Mouse (Mus musculus) intestine, embryonic 15.5 days (tissue): ENCODE data around the gene Prss48. TPM values are rescaled to one million over a fixed set of nuclear protein-coding genes. Genes with fewer than 3 reads are reported as not detected.

Source experiments
- ATAC-seq: fragments of 200-750 bp; cut with Nextera tagmentation; 2 replicates; pipeline ENCODE4 v1.8.0; 2017; ENCODE audit warnings: moderate TSS enrichment, moderate library complexity
- H3K27ac ChIP-seq: fragments of 300-500 bp; sonication (generic); 2 replicates; pipeline ENCODE4 v1.5.1; 2015; ENCODE audit warnings: mild to moderate bottlenecking, inconsistent platforms
- H3K27me3 ChIP-seq: fragments of 300-500 bp; sonication (generic); replicated peaks from 2 replicates; pipeline ENCODE4 v1.6.1; 2015; ENCODE audit warnings: inconsistent platforms
- H3K36me3 ChIP-seq: fragments of 300-500 bp; sonication (generic); 2 replicates; pipeline ENCODE4 v1.6.1; 2015; ENCODE audit warnings: inconsistent platforms
- H3K4me1 ChIP-seq: fragments of 300-500 bp; sonication (generic); replicated peaks from 2 replicates; pipeline ENCODE4 v1.6.1; 2015; ENCODE audit warnings: inconsistent platforms
- H3K4me2 ChIP-seq: fragments of 300-500 bp; sonication (generic); replicated peaks from 2 replicates; pipeline ENCODE4 v1.6.1; 2015; ENCODE audit warnings: mild to moderate bottlenecking, inconsistent platforms
- H3K4me3 ChIP-seq: fragments of 300-500 bp; sonication (generic); replicated peaks from 2 replicates; pipeline ENCODE4 v1.5.1; 2015; ENCODE audit warnings: inconsistent platforms
- H3K9ac ChIP-seq: fragments of 300-500 bp; sonication (generic); 2 replicates; pipeline ENCODE4 v1.6.1; 2015; ENCODE audit warnings: inconsistent platforms
- H3K9me3 ChIP-seq: fragments of 300-500 bp; sonication (generic); 2 replicates; pipeline ENCODE4 v1.6.1; 2016; ENCODE audit warnings: inconsistent platforms
- whole genome bisulfite sequencing: fragments of 180-500 bp; shearing (Covaris S2); methylation state at CpG from one replicate; pipeline ENCODE4 v1.1.7; 2015; 5-methylcytosine and 5-hydroxymethylcytosine counted together
- polyA plus RNA-seq: library from polyadenylated mRNA; unstranded; fragments of >200 nt; fragmentation: Nextera tagmentation; extraction: Ambion mirVana; gene quantifications from 2 replicates; pipeline ENCODE4 v1.2.1, GENCODE M21; 2015

The Prss48 gene
- polyA plus RNA-seq, 1 experiment from 2014 or later = 0.15 TPM

- no peak overlapping the region for H3K4me3 ChIP-seq
- no peak for ATAC-seq
- H3K9ac ChIP-seq = no peak overlapping the region
- no peak overlapping the region for H3K27ac ChIP-seq
- no peaks in the 10 kb centered on the region for H3K4me1 ChIP-seq
- no peaks in the 10 kb centered on the region for H3K9me3 ChIP-seq
- H3K4me2 ChIP-seq = no peak overlapping the region
- no peaks in the 10 kb centered on the region for H3K36me3 ChIP-seq
- 85% methylated on average over 12 of the region's 12 CpGs for WGBS
- H3K27me3 ChIP-seq = no peaks in the 10 kb centered on the region
Measured at GRCm38 (mm10) chr3:86024065-86024795, 21.9 kb upstream of the Prss48 start.

- H3K27ac ChIP-seq = no peak overlapping the region
- H3K36me3 ChIP-seq = no peaks in the 10 kb centered on the region
- no peaks in the 10 kb centered on the region for H3K9me3 ChIP-seq
- no peaks in the 10 kb centered on the region for H3K27me3 ChIP-seq
- no peak overlapping the region for H3K4me2 ChIP-seq
- ATAC-seq = no peak
- H3K4me3 ChIP-seq = no peak overlapping the region
- H3K9ac ChIP-seq = no peak overlapping the region
- 94% methylated on average over 4 of the region's 4 CpGs for WGBS
- no peaks in the 10 kb centered on the region for H3K4me1 ChIP-seq
Measured at GRCm38 (mm10) chr3:86021651-86022050, 19.4 kb upstream of the Prss48 start.

- WGBS = 81% methylated on average over 16 of the region's 16 CpGs
Measured at GRCm38 (mm10) chr3:86020921-86021650, 18.8 kb upstream of the Prss48 start.

GRCm38 (mm10) chr3:86017484-86017883 is 15.2 kb upstream of the Prss48 start:
- no peaks in the 10 kb centered on the region for H3K9me3 ChIP-seq
- no peak overlapping the region for H3K4me2 ChIP-seq
- WGBS = 76% methylated on average over 8 of the region's 8 CpGs
- ATAC-seq = no peak
- H3K4me3 ChIP-seq = no peak overlapping the region
- 0 out of 2 replicates have a peak, but pooled peaks cover 2% of the 10 kb centered on the region for H3K4me1 ChIP-seq
- H3K9ac ChIP-seq = no peak overlapping the region
- no peak overlapping the region for H3K27ac ChIP-seq
- no peaks in the 10 kb centered on the region for H3K27me3 ChIP-seq
- no peaks in the 10 kb centered on the region for H3K36me3 ChIP-seq

More at GRCm38 (mm10) chr3:86020921-86021650, 18.8 kb upstream of the Prss48 start:
- no peak for ATAC-seq
- H3K27me3 ChIP-seq = no peaks in the 10 kb centered on the region
- H3K27ac ChIP-seq = no peak overlapping the region
- H3K9me3 ChIP-seq = no peaks in the 10 kb centered on the region
- no peaks in the 10 kb centered on the region for H3K36me3 ChIP-seq
- H3K4me2 ChIP-seq = no peak overlapping the region
- H3K9ac ChIP-seq = no peak overlapping the region
- H3K4me3 ChIP-seq = no peak overlapping the region
- H3K4me1 ChIP-seq = no peaks in the 10 kb centered on the region

GRCm38 (mm10) chr3:86016965-86017364 is 14.7 kb upstream of the Prss48 start:
- H3K36me3 ChIP-seq = no peaks in the 10 kb centered on the region
- H3K4me1 ChIP-seq = 0 out of 2 replicates have a peak, but pooled peaks cover 2% of the 10 kb centered on the region
- no peak overlapping the region for H3K27ac ChIP-seq
- H3K9ac ChIP-seq = no peak overlapping the region
- 86% methylated on average over 1 of the region's 1 CpGs for WGBS
- no peak overlapping the region for H3K4me3 ChIP-seq
- H3K9me3 ChIP-seq = no peaks in the 10 kb centered on the region
- no peaks in the 10 kb centered on the region for H3K27me3 ChIP-seq
- no peak overlapping the region for H3K4me2 ChIP-seq
- 0 out of 2 replicates have a peak, but pooled peaks have one; percentile 45 for ATAC-seq

GRCm38 (mm10) chr3:86013837-86014236 is 11.5 kb upstream of the Prss48 start:
- no peaks in the 10 kb centered on the region for H3K27me3 ChIP-seq
- no peak overlapping the region for H3K27ac ChIP-seq
- no peaks in the 10 kb centered on the region for H3K36me3 ChIP-seq
- H3K4me1 ChIP-seq = peaks cover 13% of the 10 kb centered on the region
- no peaks in the 10 kb centered on the region for H3K9me3 ChIP-seq
- WGBS = 67% methylated on average over 10 of the region's 10 CpGs
- no peak overlapping the region for H3K4me2 ChIP-seq
- no peak for ATAC-seq
- no peak overlapping the region for H3K4me3 ChIP-seq
- no peak overlapping the region for H3K9ac ChIP-seq

GRCm38 (mm10) chr3:86011833-86012232 is 9.5 kb upstream of the Prss48 start:
- WGBS = 45% methylated on average over 3 of the region's 3 CpGs
- Histone ChIP-seq H3K4me2 (no peak overlapping the region), H3K4me1 (peaks cover 13% of the 10 kb centered on the region), H3K27me3 (no peaks in the 10 kb centered on the region), H3K9me3 (no peaks in the 10 kb centered on the region), H3K27ac (0 out of 2 replicates have a peak overlapping the region, but pooled peaks have one; percentile 9), H3K36me3 (peaks cover 3% of the 10 kb centered on the region; the same call in 1 of the 2 replicates), H3K4me3 (no peak overlapping the region), H3K9ac (no peak overlapping the region)
- peak; percentile 55 for ATAC-seq

GRCm38 (mm10) chr3:86011373-86011772 is 9.1 kb upstream of the Prss48 start:
- H3K4me3 ChIP-seq = no peak overlapping the region
- H3K36me3 ChIP-seq = peaks cover 3% of the 10 kb centered on the region; the same call in 1 of the 2 replicates
- H3K27ac ChIP-seq = 0 out of 2 replicates have a peak overlapping the region, but pooled peaks have one; percentile 9
- H3K4me2 ChIP-seq = no peak overlapping the region
- H3K4me1 ChIP-seq = peaks cover 13% of the 10 kb centered on the region
- no peaks in the 10 kb centered on the region for H3K9me3 ChIP-seq
- H3K9ac ChIP-seq = no peak overlapping the region
- peak; percentile 50; the same call in 1 of the 2 replicates for ATAC-seq
- WGBS = 56% methylated on average over 6 of the region's 6 CpGs
- H3K27me3 ChIP-seq = no peaks in the 10 kb centered on the region

GRCm38 (mm10) chr3:86010618-86011017 is 8.3 kb upstream of the Prss48 start:
- no peak overlapping the region for H3K27ac ChIP-seq
- no peak overlapping the region for H3K4me2 ChIP-seq
- no peak for ATAC-seq
- H3K4me3 ChIP-seq = no peak overlapping the region
- peaks cover 3% of the 10 kb centered on the region; the same call in 1 of the 2 replicates for H3K36me3 ChIP-seq
- peaks cover 13% of the 10 kb centered on the region for H3K4me1 ChIP-seq
- H3K27me3 ChIP-seq = no peaks in the 10 kb centered on the region
- H3K9ac ChIP-seq = no peak overlapping the region
- no peaks in the 10 kb centered on the region for H3K9me3 ChIP-seq
- 59% methylated on average over 3 of the region's 3 CpGs for WGBS

GRCm38 (mm10) chr3:86004751-86005150 is 2.5 kb upstream of the Prss48 start:
- WGBS = 93% methylated on average over 10 of the region's 10 CpGs
- H3K4me3 ChIP-seq = no peak overlapping the region
- H3K4me2 ChIP-seq = no peak overlapping the region
- no peaks in the 10 kb centered on the region for H3K4me1 ChIP-seq
- no peak for ATAC-seq
- no peaks in the 10 kb centered on the region for H3K9me3 ChIP-seq
- H3K27me3 ChIP-seq = no peaks in the 10 kb centered on the region
- no peak overlapping the region for H3K27ac ChIP-seq
- peaks cover 3% of the 10 kb centered on the region; the same call in 1 of the 2 replicates for H3K36me3 ChIP-seq
- no peak overlapping the region for H3K9ac ChIP-seq

- no peaks in the 10 kb centered on the region for H3K27me3 ChIP-seq
- H3K9ac ChIP-seq = no peak overlapping the region
- H3K36me3 ChIP-seq = no peaks in the 10 kb centered on the region; the same call in 1 of the 2 replicates
- H3K4me1 ChIP-seq = no peaks in the 10 kb centered on the region
- H3K9me3 ChIP-seq = no peaks in the 10 kb centered on the region
- no peak overlapping the region for H3K4me3 ChIP-seq
- no peak overlapping the region for H3K27ac ChIP-seq
- ATAC-seq = no peak
- 80% methylated on average over 5 of the region's 5 CpGs for WGBS
- no peak overlapping the region for H3K4me2 ChIP-seq
Measured at GRCm38 (mm10) chr3:86002940-86003339, 649 bp upstream of the Prss48 start.

GRCm38 (mm10) chr3:86001271-86001670 is 1.0 kb downstream of the Prss48 start:
- no peak overlapping the region for H3K4me3 ChIP-seq
- H3K9ac ChIP-seq = no peak overlapping the region
- no peaks in the 10 kb centered on the region for H3K27me3 ChIP-seq
- no peaks in the 10 kb centered on the region for H3K4me1 ChIP-seq
- H3K36me3 ChIP-seq = no peaks in the 10 kb centered on the region
- no peak overlapping the region for H3K27ac ChIP-seq
- WGBS = 91% methylated on average over 3 of the region's 3 CpGs
- H3K4me2 ChIP-seq = no peak overlapping the region
- no peaks in the 10 kb centered on the region for H3K9me3 ChIP-seq
- no peak for ATAC-seq
